Mouse (Mus musculus): Measurements from ENCODE around the gene Rbms1.
"Not testable (repeated sequence)": the region's sequence is repeated elsewhere in the genome, so short reads cannot be mapped to it uniquely, and the experiment has no call there.

The Rbms1 gene

GRCm38 (mm10) chr2:60842976-60843375 is 120.0 kb downstream of the Rbms1 start:
- no peak for DNase-seq

- no peak for DNase-seq
Measured at GRCm38 (mm10) chr2:60840922-60841321, 122.1 kb downstream of the Rbms1 start.

- no peak for DNase-seq
Measured at GRCm38 (mm10) chr2:60839498-60839897, 123.5 kb downstream of the Rbms1 start.

GRCm38 (mm10) chr2:60838856-60839255 is 124.1 kb downstream of the Rbms1 start:
- no peak for DNase-seq

GRCm38 (mm10) chr2:60837616-60838015 is 125.4 kb downstream of the Rbms1 start:
- DNase-seq = no peak

GRCm38 (mm10) chr2:60836237-60836636 is 126.8 kb downstream of the Rbms1 start:
- DNase-seq = no peak

GRCm38 (mm10) chr2:60834293-60834692 is 128.7 kb downstream of the Rbms1 start:
- DNase-seq = no peak

GRCm38 (mm10) chr2:60832254-60832653 is 130.7 kb downstream of the Rbms1 start:
- no peak for DNase-seq

- DNase-seq = not testable (repeated sequence)
Measured at GRCm38 (mm10) chr2:60830464-60830863, 132.5 kb downstream of the Rbms1 start.

- no peak for DNase-seq
Measured at GRCm38 (mm10) chr2:60828908-60829462, 134.0 kb downstream of the Rbms1 start.

GRCm38 (mm10) chr2:60827152-60827428 is 135.9 kb downstream of the Rbms1 start:
- DNase-seq = no peak

GRCm38 (mm10) chr2:60826406-60827151 is 136.4 kb downstream of the Rbms1 start:
- DNase-seq = no peak

- DNase-seq = no peak
Measured at GRCm38 (mm10) chr2:60825690-60826089, 137.3 kb downstream of the Rbms1 start.

- no peak for DNase-seq
Measured at GRCm38 (mm10) chr2:60821635-60822034, 141.4 kb downstream of the Rbms1 start.

- DNase-seq = no peak
Measured at GRCm38 (mm10) chr2:60818632-60819031, 144.4 kb downstream of the Rbms1 start.

- DNase-seq = no peak
Measured at GRCm38 (mm10) chr2:60816307-60816706, 146.7 kb downstream of the Rbms1 start.

- no peak for DNase-seq
Measured at GRCm38 (mm10) chr2:60814788-60815187, 148.2 kb downstream of the Rbms1 start.

GRCm38 (mm10) chr2:60812949-60813348 is 150.0 kb downstream of the Rbms1 start:
- no peak for DNase-seq

- no peak for DNase-seq
Measured at GRCm38 (mm10) chr2:60810617-60811016, 152.4 kb downstream of the Rbms1 start.

- DNase-seq = no peak
Measured at GRCm38 (mm10) chr2:60809441-60809921, 153.5 kb downstream of the Rbms1 start.

GRCm38 (mm10) chr2:60808822-60809221 is 154.2 kb downstream of the Rbms1 start:
- DNase-seq = no peak

GRCm38 (mm10) chr2:60807341-60808195 is 155.4 kb downstream of the Rbms1 start:
- DNase-seq = no peak

- no peak for DNase-seq
Measured at GRCm38 (mm10) chr2:60804763-60805162, 158.2 kb downstream of the Rbms1 start.

- DNase-seq = no peak
Measured at GRCm38 (mm10) chr2:60803377-60803776, 159.6 kb downstream of the Rbms1 start.

Measured in cerebellum, adult 11 months (tissue).